Comparison of ENCODE assay signal across 8 mouse cellular contexts in genomic region chr9:31610212-31610611, GRCm38 (mm10).
DNase-seq lines count a peak whose midpoint lies in the region; ATAC-seq lines count a peak whose summit lies in the region.

No protein-coding gene starts in this region.

- DNase-seq in gastrocnemius, postnatal 10 days: peak; percentile 28
- no peak for DNase-seq in gastrocnemius, postnatal 25 days
- DNase-seq in ovary, postnatal 14 days (ENCODE audit: low spot score): peak; percentile 21
- DNase-seq in ovary, adult 18-20 months (ENCODE audit: low spot score): no peak
- peak; percentile 1 for DNase-seq in c-Kit-positive CD71-negative TER-119-negative erythroid progenitor cells, embryonic 14.5 days (ENCODE audit: low read depth)
- peak; percentile 8 to 52 for DNase-seq in kidney, postnatal 36 days
- DNase-seq in spleen, adult 12 weeks (ENCODE audit: low spot score): no peak

- no peak for ATAC-seq in megakaryocyte, adult 5-6 weeks (ENCODE audit: poor library complexity, severe bottlenecking)

Comparison
In these comparisons a context has a peak if more than half of its experiments do, and no peak if none do; other contexts are left out.
1. DNase-seq: peak in gastrocnemius, postnatal 10 days (single experiment), ovary, postnatal 14 days (single experiment), c-Kit-positive CD71-negative TER-119-negative erythroid progenitor cells, embryonic 14.5 days (single experiment) and kidney, postnatal 36 days (2 of 2); none in gastrocnemius, postnatal 25 days (single experiment), ovary, adult 18-20 months (single experiment) and spleen, adult 12 weeks (single experiment).